Mouse (Mus musculus): ENCODE results near the gene Fbxl15.

- TF ChIP-seq CTCF (IDR thresholded peaks at IDR 0.05; ENCODE audit: low read depth, low read length) (no peak), POLR2A (IDR thresholded peaks at IDR 0.05; ENCODE audit: extremely low read depth, insufficient read depth, low read length) (no peak)
These were observed 12.9 kb upstream of the Fbxl15 start for GRCm38 (mm10) chr19:46314872-46315742.

Data from liver, adult 2 months (tissue).